Mouse (Mus musculus) bone marrow macrophage, adult 2 months (primary cell): ENCODE results near the gene Gm20388.

Experiments
- CTCF ChIP-seq: IDR thresholded peaks from 2 replicates; pipeline ENCODE4 v1.5.1; 2012; ENCODE audit warnings: low read depth, mild to moderate bottlenecking, low read length, moderate library complexity
- POLR2A ChIP-seq: IDR thresholded peaks from 2 replicates; pipeline ENCODE4 v1.6.1; 2012; ENCODE audit warnings: mild to moderate bottlenecking, low read depth, low read length, borderline replicate concordance

DNA sequence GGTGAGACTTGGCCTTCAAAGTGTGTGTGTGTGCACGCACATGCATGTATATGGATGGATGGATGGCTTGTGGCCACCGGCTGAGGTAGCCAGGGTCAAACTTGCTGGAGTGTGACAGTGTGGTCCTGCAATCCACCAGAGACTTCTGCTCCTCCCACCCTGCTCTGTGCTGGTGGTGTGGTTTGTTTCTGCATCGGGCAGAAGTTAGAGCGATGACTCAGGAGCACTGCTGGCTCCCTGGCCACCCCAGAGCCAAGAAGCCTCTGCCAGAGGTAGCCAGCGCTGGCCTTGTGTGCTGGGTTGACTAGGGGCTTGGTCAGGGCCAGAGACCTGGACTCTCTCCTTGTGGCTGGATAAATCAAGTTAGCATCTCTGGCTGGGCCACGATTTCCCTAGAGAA is 2316.7 kb downstream of the Gm20388 start:
- TF ChIP-seq CTCF, result no peak
- no peak for TF ChIP-seq POLR2A
